Mouse (Mus musculus) Patski (cell line): ENCODE results near the gene Cfi. TPM values are rescaled to one million over a fixed set of nuclear protein-coding genes. Genes with fewer than 3 reads are reported as not detected.

Experiments used
- ATAC-seq: fragments of 100-300 bp; one replicate; pipeline ENCODE4 v1.8.0; 2021
- CTCF ChIA-PET: fragments of 350-600 bp; sonication (Branson Sonifier 250); formaldehyde crosslinking; loops from one replicate; lab custom pipeline; 2022; ENCODE audit warnings: inconsistent platforms; lab: Charles Lee
- POLR2A ChIA-PET: fragments of 350-600 bp; sonication (Branson Sonifier 250); formaldehyde crosslinking; loops from one replicate; lab custom pipeline; 2022; ENCODE audit warnings: antibody characterized with exemption, inconsistent platforms; lab: Charles Lee
- DNase-seq: peaks from one replicate; pipeline ENCODE4 v3.0.0-alpha.2; 2011; ENCODE audit warnings: low read depth, low spot score
- H3K27me3 ChIP-seq: fragments of 371-371 bp; one replicate; pipeline ENCODE4 v1.5.1; 2021
- CTCF ChIP-seq: fragments of 100-300 bp; IDR thresholded peaks from one replicate; pipeline ENCODE4 v1.5.1; 2021
- in situ Hi-C: fragments of 300-500 bp; cut with MboI; formaldehyde crosslinking; loops from 3 replicates; pipeline ENCODE4 v1.11.1; 2018; ENCODE audit warnings: low pct_unique_long_range_greater_than_20kb, mixed read lengths
- polyA plus RNA-seq: library from polyadenylated mRNA; unstranded; gene quantifications from one replicate; pipeline ENCODE4 v1.2.3, GENCODE M21; 2021

Cfi gene
- 1.3 TPM for polyA plus RNA-seq

GRCm38 (mm10) chr3:129835388-129835934, at the start of gene Cfi:
Cfi (plus strand) TSS chr3:129835884.
- TF ChIP-seq CTCF = no peak
- DNase-seq (no peak), ATAC-seq (no peak)
- ChIA-PET CTCF (interaction anchor here (1.9 kb wide), 1 partner anchor 12 kb away, joined by 7 read pairs; no protein-coding TSS in a partner anchor), POLR2A (no interaction called here)
- H3K27me3 ChIP-seq = no peaks in the 10 kb centered on the region
- in situ Hi-C loops = no loop called here

GRCm38 (mm10) chr3:129793801-129794200, 41.9 kb upstream of the Cfi start:
- H3K27me3 ChIP-seq = no peaks in the 10 kb centered on the region
- TF ChIP-seq CTCF = no peak
- ATAC-seq (no peak), DNase-seq (no peak)
- CTCF ChIA-PET = interaction anchor here (1.4 to 4.9 kb wide), 3 partner anchors 10 to 24 kb away, joined by 4 to 24 read pairs (median 4); partner anchors contain the start of gene Lrit3
- in situ Hi-C loops = no loop called here
- POLR2A ChIA-PET = no interaction called here

- DNase-seq (no peak), ATAC-seq (no peak)
- in situ Hi-C loops = no loop called here
- POLR2A ChIA-PET = interaction anchor here (0.6 kb wide), 1 partner anchor 413 kb away, joined by 3 read pairs; no protein-coding TSS in a partner anchor
- CTCF ChIA-PET = interaction anchor here (4.9 kb wide), 1 partner anchor 11 kb away, joined by 24 read pairs; no protein-coding TSS in a partner anchor
- TF ChIP-seq CTCF = no peak
- no peaks in the 10 kb centered on the region for H3K27me3 ChIP-seq
Measured at GRCm38 (mm10) chr3:129797341-129797740, 38.3 kb upstream of the Cfi start.

- POLR2A ChIA-PET = no interaction called here
- in situ Hi-C loops = no loop called here
- CTCF ChIA-PET = interaction anchor here (1.4 to 1.5 kb wide), 2 partner anchors 24 to 68 kb away, joined by 3 to 6 read pairs; partner anchors contain the start of gene Rrh
- ATAC-seq = no peak
- DNase-seq = no peak
- H3K27me3 ChIP-seq = no peaks in the 10 kb centered on the region
- TF ChIP-seq CTCF = no peak
Measured at GRCm38 (mm10) chr3:129798551-129798950, 37.1 kb upstream of the Cfi start.

- ChIA-PET CTCF (interaction anchor here (1.4 to 1.5 kb wide), 2 partner anchors 24 to 69 kb away, joined by 3 to 6 read pairs; partner anchors contain the start of gene Rrh), POLR2A (no interaction called here)
- TF ChIP-seq CTCF = no peak
- DNase-seq (no peak), ATAC-seq (no peak)
- H3K27me3 ChIP-seq = no peaks in the 10 kb centered on the region
- in situ Hi-C loops = no loop called here
Measured at GRCm38 (mm10) chr3:129799011-129799410, 36.7 kb upstream of the Cfi start.

- ATAC-seq (no peak), DNase-seq (no peak)
- TF ChIP-seq CTCF = no peak
- in situ Hi-C loops = no loop called here
- POLR2A ChIA-PET = no interaction called here
- CTCF ChIA-PET = interaction anchor here (1.2 to 1.8 kb wide), 3 partner anchors 10 to 23 kb away, joined by 4 to 6 read pairs (median 6); no protein-coding TSS in a partner anchor
- no peaks in the 10 kb centered on the region for H3K27me3 ChIP-seq
Measured at GRCm38 (mm10) chr3:129803765-129804164, 31.9 kb upstream of the Cfi start, which contains the start of gene Lrit3. Lrit3 (minus strand) TSS chr3:129804030.

- TF ChIP-seq CTCF = no peak
- ATAC-seq (no peak), DNase-seq (no peak)
- CTCF ChIA-PET = interaction anchor here (1.3 to 1.7 kb wide), 3 partner anchors 10 to 82 kb away, joined by 3 to 9 read pairs (median 4); no protein-coding TSS in a partner anchor
- H3K27me3 ChIP-seq = no peaks in the 10 kb centered on the region
- POLR2A ChIA-PET = interaction anchor here (0.7 kb wide), 1 partner anchor 10 kb away, joined by 6 read pairs; no protein-coding TSS in a partner anchor
- in situ Hi-C loops = loop anchor here (10.0 kb wide), 1 partner anchor 874 kb away; no protein-coding TSS in a partner anchor
Measured at GRCm38 (mm10) chr3:129820847-129821246, 14.8 kb upstream of the Cfi start.

- no peaks in the 10 kb centered on the region for H3K27me3 ChIP-seq
- no peak for TF ChIP-seq CTCF
- ChIA-PET POLR2A (no interaction called here), CTCF (interaction anchor here (1.4 to 3.5 kb wide), 2 partner anchors 13 to 55 kb away, joined by 4 to 24 read pairs; no protein-coding TSS in a partner anchor)
- in situ Hi-C loops = loop anchor here (10.0 kb wide), 1 partner anchor 873 kb away; no protein-coding TSS in a partner anchor
- DNase-seq = no peak
- no peak for ATAC-seq
Measured at GRCm38 (mm10) chr3:129821736-129822135, 13.9 kb upstream of the Cfi start.

GRCm38 (mm10) chr3:129822206-129822775, 13.4 kb upstream of the Cfi start, which contains the start of gene Rrh:
Rrh (minus strand) TSS chr3:129822587.
- DNase-seq (no peak), ATAC-seq (no peak)
- CTCF ChIA-PET = interaction anchor here (0.9 to 3.5 kb wide), 10 partner anchors 9 to 257 kb away, joined by 3 to 24 read pairs (median 6); no protein-coding TSS in a partner anchor
- no peak for TF ChIP-seq CTCF
- POLR2A ChIA-PET = no interaction called here
- no peaks in the 10 kb centered on the region for H3K27me3 ChIP-seq
- in situ Hi-C loops = loop anchor here (10.0 kb wide), 1 partner anchor 873 kb away; no protein-coding TSS in a partner anchor

GRCm38 (mm10) chr3:129823293-129823692, 12.4 kb upstream of the Cfi start:
- ATAC-seq (peak; percentile 97), DNase-seq (peak; percentile 27)
- CTCF ChIA-PET = interaction anchor here (0.7 to 3.5 kb wide), 18 partner anchors 10 to 256 kb away, joined by 3 to 24 read pairs (median 4); partner anchors contain the start of genes Cfi and Lrit3
- TF ChIP-seq CTCF = no peak
- H3K27me3 ChIP-seq = no peaks in the 10 kb centered on the region
- in situ Hi-C loops = loop anchor here (10.0 kb wide), 1 partner anchor 872 kb away; no protein-coding TSS in a partner anchor
- POLR2A ChIA-PET = no interaction called here
